Mouse (Mus musculus): ENCODE data around the gene Slc24a4. TPM values are rescaled to one million over a fixed set of nuclear protein-coding genes. Genes with fewer than 3 reads are reported as not detected.
"Not testable (repeated sequence)": the region's sequence is repeated elsewhere in the genome, so short reads cannot be mapped to it uniquely, and the experiment has no call there.

The Slc24a4 gene
- polyA plus RNA-seq, 1 experiment: 25.7 TPM

GRCm38 (mm10) chr12:102183201-102183600, 54.7 kb downstream of the Slc24a4 start:
- TF ChIP-seq POLR2A (IDR thresholded peaks at IDR 0.05; ENCODE audit: extremely low read depth, insufficient read depth, low read length) (no peak), CTCF (IDR thresholded peaks at IDR 0.05; ENCODE audit: extremely low read depth, insufficient read depth, low read length) (no peak)
- Histone ChIP-seq H3K4me1 (ENCODE audit: control insufficient read depth, insufficient read depth, low read length) (no peaks in the 10 kb centered on the region), H3K4me3 (ENCODE audit: insufficient read depth, low read length) (no peak overlapping the region), H3K27ac (ENCODE audit: insufficient read depth, low read length) (no peak overlapping the region)

- Histone ChIP-seq H3K27ac (ENCODE audit: insufficient read depth, low read length) (no peak overlapping the region), H3K4me3 (ENCODE audit: insufficient read depth, low read length) (no peak overlapping the region), H3K4me1 (ENCODE audit: control insufficient read depth, insufficient read depth, low read length) (peaks cover 4% of the 10 kb centered on the region)
- TF ChIP-seq POLR2A (IDR thresholded peaks at IDR 0.05; ENCODE audit: extremely low read depth, insufficient read depth, low read length): no peak
- 0 out of 2 replicates have a peak, but pooled peaks have one; percentile 5 for TF ChIP-seq CTCF (IDR thresholded peaks at IDR 0.05; ENCODE audit: extremely low read depth, insufficient read depth, low read length)
These were observed 62.3 kb downstream of the Slc24a4 start for GRCm38 (mm10) chr12:102190820-102191219.

- no peak overlapping the region for H3K4me3 ChIP-seq (ENCODE audit: insufficient read depth, low read length)
- peaks cover 18% of the 10 kb centered on the region for H3K4me1 ChIP-seq (ENCODE audit: control insufficient read depth, insufficient read depth, low read length)
- no peak for TF ChIP-seq POLR2A (IDR thresholded peaks at IDR 0.05; ENCODE audit: extremely low read depth, insufficient read depth, low read length)
- TF ChIP-seq CTCF (IDR thresholded peaks at IDR 0.05; ENCODE audit: extremely low read depth, insufficient read depth, low read length): no peak
- 0 out of 2 replicates have a peak overlapping the region, but pooled peaks have one; percentile 48 for H3K27ac ChIP-seq (ENCODE audit: insufficient read depth, low read length)
These were observed 73.0 kb downstream of the Slc24a4 start for GRCm38 (mm10) chr12:102201516-102201915.

GRCm38 (mm10) chr12:102202901-102203300, 74.4 kb downstream of the Slc24a4 start:
- H3K4me1 ChIP-seq (ENCODE audit: control insufficient read depth, insufficient read depth, low read length): peaks cover 23% of the 10 kb centered on the region
- TF ChIP-seq CTCF (IDR thresholded peaks at IDR 0.05; ENCODE audit: extremely low read depth, insufficient read depth, low read length): no peak
- TF ChIP-seq POLR2A (IDR thresholded peaks at IDR 0.05; ENCODE audit: extremely low read depth, insufficient read depth, low read length): no peak
- H3K27ac ChIP-seq (ENCODE audit: insufficient read depth, low read length): no peak overlapping the region
- no peak overlapping the region for H3K4me3 ChIP-seq (ENCODE audit: insufficient read depth, low read length)

- TF ChIP-seq POLR2A (IDR thresholded peaks at IDR 0.05; ENCODE audit: extremely low read depth, insufficient read depth, low read length): no peak
- no peak for TF ChIP-seq CTCF (IDR thresholded peaks at IDR 0.05; ENCODE audit: extremely low read depth, insufficient read depth, low read length)
- Histone ChIP-seq H3K27ac (ENCODE audit: insufficient read depth, low read length) (no peak overlapping the region), H3K4me1 (ENCODE audit: control insufficient read depth, insufficient read depth, low read length) (peaks cover 24% of the 10 kb centered on the region)
These were observed 77.9 kb downstream of the Slc24a4 start for GRCm38 (mm10) chr12:102206471-102206870.

GRCm38 (mm10) chr12:102207245-102207644, 78.7 kb downstream of the Slc24a4 start:
- no peak overlapping the region for H3K4me3 ChIP-seq (ENCODE audit: insufficient read depth, low read length)
- TF ChIP-seq CTCF (IDR thresholded peaks at IDR 0.05; ENCODE audit: extremely low read depth, insufficient read depth, low read length) (no peak), POLR2A (IDR thresholded peaks at IDR 0.05; ENCODE audit: extremely low read depth, insufficient read depth, low read length) (no peak)
- H3K27ac ChIP-seq (ENCODE audit: insufficient read depth, low read length): peak overlapping the region; percentile 82
- H3K4me1 ChIP-seq (ENCODE audit: control insufficient read depth, insufficient read depth, low read length): peaks cover 22% of the 10 kb centered on the region

More at GRCm38 (mm10) chr12:102206471-102206870, 77.9 kb downstream of the Slc24a4 start:
- no peak overlapping the region for H3K4me3 ChIP-seq (ENCODE audit: insufficient read depth, low read length)

GRCm38 (mm10) chr12:102210801-102211200, 82.3 kb downstream of the Slc24a4 start:
- TF ChIP-seq POLR2A (IDR thresholded peaks at IDR 0.05; ENCODE audit: extremely low read depth, insufficient read depth, low read length) (no peak), CTCF (IDR thresholded peaks at IDR 0.05; ENCODE audit: extremely low read depth, insufficient read depth, low read length) (no peak)
- no peak overlapping the region for H3K4me3 ChIP-seq (ENCODE audit: insufficient read depth, low read length)
- no peak overlapping the region for H3K27ac ChIP-seq (ENCODE audit: insufficient read depth, low read length)
- peaks cover 12% of the 10 kb centered on the region for H3K4me1 ChIP-seq (ENCODE audit: control insufficient read depth, insufficient read depth, low read length)

GRCm38 (mm10) chr12:102223404-102223803, 94.9 kb downstream of the Slc24a4 start:
- Histone ChIP-seq H3K27ac (ENCODE audit: insufficient read depth, low read length) (no peak overlapping the region), H3K4me1 (ENCODE audit: control insufficient read depth, insufficient read depth, low read length) (no peaks in the 10 kb centered on the region)
- TF ChIP-seq POLR2A (IDR thresholded peaks at IDR 0.05; ENCODE audit: extremely low read depth, insufficient read depth, low read length) (no peak), CTCF (IDR thresholded peaks at IDR 0.05; ENCODE audit: extremely low read depth, insufficient read depth, low read length) (no peak)

GRCm38 (mm10) chr12:102224112-102224511, 95.6 kb downstream of the Slc24a4 start:
- not testable (repeated sequence) for H3K4me1 ChIP-seq (ENCODE audit: control insufficient read depth, insufficient read depth, low read length); H3K4me3 ChIP-seq (ENCODE audit: insufficient read depth, low read length); H3K27ac ChIP-seq (ENCODE audit: insufficient read depth, low read length)

More at GRCm38 (mm10) chr12:102223404-102223803, 94.9 kb downstream of the Slc24a4 start:
- no peak overlapping the region for H3K4me3 ChIP-seq (ENCODE audit: insufficient read depth, low read length)

GRCm38 (mm10) chr12:102225165-102225564, 96.6 kb downstream of the Slc24a4 start:
- no peak overlapping the region for H3K27ac ChIP-seq (ENCODE audit: insufficient read depth, low read length)
- TF ChIP-seq POLR2A (IDR thresholded peaks at IDR 0.05; ENCODE audit: extremely low read depth, insufficient read depth, low read length) (no peak), CTCF (IDR thresholded peaks at IDR 0.05; ENCODE audit: extremely low read depth, insufficient read depth, low read length) (no peak)
- H3K4me3 ChIP-seq (ENCODE audit: insufficient read depth, low read length): no peak overlapping the region
- H3K4me1 ChIP-seq (ENCODE audit: control insufficient read depth, insufficient read depth, low read length): no peaks in the 10 kb centered on the region

Measured in cortical plate, adult 2 months (tissue).